Mouse (Mus musculus) embryonic facial prominence, embryonic 14.5 days (tissue): Measurements from ENCODE around the gene 5430402E10Rik. TPM values are rescaled to one million over a fixed set of nuclear protein-coding genes. Genes with fewer than 3 reads are reported as not detected.
"Not testable (repeated sequence)": the region's sequence is repeated elsewhere in the genome, so short reads cannot be mapped to it uniquely, and the experiment has no call there.

Experiments used
- ATAC-seq: fragments of 200-750 bp; cut with Nextera tagmentation; 2 replicates; pipeline ENCODE4 v1.8.0; 2017; ENCODE audit warnings: low read depth, moderate number of reproducible peaks, moderate TSS enrichment
- DNase-seq: peaks from one replicate; pipeline ENCODE4 v3.0.0-alpha.2; 2015; ENCODE audit warnings: low spot score
- H3K27ac ChIP-seq: fragments of 300-500 bp; sonication (generic); replicated peaks from 2 replicates; pipeline ENCODE4 v1.5.1; 2014; ENCODE audit warnings: low read depth, mild to moderate bottlenecking, low read length, moderate library complexity
- H3K27me3 ChIP-seq: fragments of 300-500 bp; sonication (generic); replicated peaks from 2 replicates; pipeline ENCODE4 v1.6.1; 2014; ENCODE audit warnings: low read length; ENCODE audit not compliant: control insufficient read depth, insufficient read depth
- H3K36me3 ChIP-seq: fragments of 300-500 bp; sonication (generic); 2 replicates; pipeline ENCODE4 v1.6.1; 2014; ENCODE audit warnings: low read length, mixed read lengths; ENCODE audit not compliant: control insufficient read depth, insufficient read depth
- H3K4me1 ChIP-seq: fragments of 300-500 bp; sonication (generic); 2 replicates; pipeline ENCODE4 v1.6.1; 2014; ENCODE audit warnings: antibody characterized with exemption, low read length; ENCODE audit not compliant: control insufficient read depth, insufficient read depth
- H3K4me2 ChIP-seq: fragments of 300-500 bp; sonication (generic); 2 replicates; pipeline ENCODE4 v1.6.1; 2014; ENCODE audit warnings: low read depth, mild to moderate bottlenecking, low read length, moderate library complexity, mixed read lengths
- H3K4me3 ChIP-seq: fragments of 300-500 bp; sonication (generic); 2 replicates; pipeline ENCODE4 v1.5.1; 2014; ENCODE audit warnings: low read depth, mild to moderate bottlenecking, low read length
- H3K9ac ChIP-seq: fragments of 300-500 bp; sonication (generic); 2 replicates; pipeline ENCODE4 v1.6.1; 2014; ENCODE audit warnings: low read depth, mild to moderate bottlenecking, low read length, moderate library complexity, mixed read lengths
- H3K9me3 ChIP-seq: fragments of 300-500 bp; sonication (generic); 2 replicates; pipeline ENCODE4 v1.6.1; 2016; ENCODE audit warnings: low read length; ENCODE audit not compliant: control insufficient read depth
- WGBS: fragments of 180-500 bp; shearing (Covaris S2); extraction: QIAGEN DNeasy Blood & Tissue Kit; methylation state at CpG from one replicate; pipeline ENCODE4 v1.1.7; 2014; 5-methylcytosine and 5-hydroxymethylcytosine counted together
- polyA plus RNA-seq: library from polyadenylated mRNA; unstranded; fragments of >200 nt; fragmentation: Nextera tagmentation; extraction: Ambion mirVana; gene quantifications from 2 replicates; pipeline ENCODE4 v1.2.1, GENCODE M21; 2014

5430402E10Rik gene
- not detected in 2 replicates for polyA plus RNA-seq

GRCm38 (mm10) chrX:77924962-77925361 is at the start of gene 5430402E10Rik:
5430402E10Rik (minus strand) TSS chrX:77925062.
- not testable (repeated sequence) for H3K4me1 ChIP-seq, H3K4me2 ChIP-seq, H3K4me3 ChIP-seq, H3K9me3 ChIP-seq, H3K36me3 ChIP-seq, H3K9ac ChIP-seq, ATAC-seq, H3K27ac ChIP-seq, DNase-seq, H3K27me3 ChIP-seq
- 83% methylated on average over 1 of the region's 1 CpGs for WGBS

- 42% methylated on average over 2 of the region's 4 CpGs for WGBS
- not testable (repeated sequence) for H3K4me2 ChIP-seq, H3K27ac ChIP-seq, DNase-seq, ATAC-seq, H3K9me3 ChIP-seq, H3K9ac ChIP-seq, H3K4me3 ChIP-seq, H3K4me1 ChIP-seq, H3K27me3 ChIP-seq, H3K36me3 ChIP-seq
These were observed 44.8 kb downstream of the 5430402E10Rik start for GRCm38 (mm10) chrX:77880033-77880432.

Other genes with a start within 250 kb of the 5430402E10Rik start
- 12.2 and 13.4 TPM in 2 replicates for gene Prkx, start 128.8 kb downstream of the 5430402E10Rik start, polyA plus RNA-seq
- not detected in 2 replicates for gene Pbsn, start 71.4 kb downstream of the 5430402E10Rik start, polyA plus RNA-seq
- not detected in 2 replicates for gene Gm14744, start 60.3 kb downstream of the 5430402E10Rik start, polyA plus RNA-seq
- gene Obp1a, start 166.3 kb upstream of the 5430402E10Rik start, polyA plus RNA-seq = not detected in 2 replicates
- gene Gm5938, start 200.4 kb upstream of the 5430402E10Rik start, polyA plus RNA-seq = not detected in 2 replicates